Mouse (Mus musculus) CD8-positive naive resting alpha-beta T cell, adult 2 months (primary cell): ENCODE results near the gene Tbc1d22b.

Source experiments
- DNase-seq, 2 experiments: peaks; one replicate each; pipeline ENCODE4 v3.0.0; 2022; ENCODE audit warnings: low read depth in 2 of 2, low spot score in 2 of 2

Tbc1d22b gene

GRCm38 (mm10) chr17:29640971-29641370 lies 91.4 kb downstream of the Tbc1d22b start:
- no peak for DNase-seq

- no peak for DNase-seq
Measured at GRCm38 (mm10) chr17:29642219-29642618, 92.6 kb downstream of the Tbc1d22b start.
